Comparison of ENCODE assay signal across 9 mouse cellular contexts in genomic region chr12:25475180-25475758, GRCm38 (mm10).
DNase-seq lines count a peak whose midpoint lies in the region; ATAC-seq lines count a peak whose summit lies in the region.
"Had no signal": no experiment of that assay in that cellular context is flagged by ENCODE, and none has a peak within 500 bp of the region (broad histone marks: within the 10 kb centered on the region; RNA-seq: fewer than 3 reads in every experiment).

No protein-coding gene starts in this region.

- H3K27ac ChIP-seq in forebrain, embryonic 11.5 days (ENCODE audit: low read depth, low read length) = peak overlapping the region; percentile 83
- H3K27ac ChIP-seq in kidney, embryonic 14.5 days (ENCODE audit: low read depth, low read length) = no peak overlapping the region
- H3K27ac ChIP-seq in neural tube, embryonic 12.5 days = peak overlapping the region; percentile 59; the same call in 1 of the 2 replicates
- H3K27ac ChIP-seq: heart, embryonic 15.5 days had no signal

- 3% methylated on average over 10 of the region's 10 CpGs for WGBS in forebrain, embryonic 11.5 days
- WGBS in kidney, embryonic 14.5 days = 9% methylated on average over 10 of the region's 10 CpGs
- under 1% methylated on average over 10 of the region's 10 CpGs for WGBS in neural tube, embryonic 12.5 days

- DNase-seq in R1 (ENCODE audit: low read depth, low spot score) = peak; percentile 57
- peak; percentile 87 for DNase-seq in forebrain, embryonic 11.5 days (ENCODE audit: low spot score)
- no peak for DNase-seq in heart, postnatal 10 days
- DNase-seq in cerebellum, adult 18-20 months = no peak
- DNase-seq in adrenal gland, postnatal 36 days = no peak
- DNase-seq in cerebellum, adult 9-10 months = no peak

- no peaks in the 10 kb centered on the region for H3K9me3 ChIP-seq in forebrain, embryonic 11.5 days (ENCODE audit: control insufficient read depth, low read length)
- no peaks in the 10 kb centered on the region for H3K9me3 ChIP-seq in kidney, embryonic 14.5 days (ENCODE audit: control insufficient read depth, low read length)
- no peaks in the 10 kb centered on the region for H3K9me3 ChIP-seq in neural tube, embryonic 12.5 days
- H3K9me3 ChIP-seq: heart, embryonic 15.5 days had no signal

- intact Hi-C loops in heart, postnatal 10 days (cut with DNase I) = no loop called here

- H3K9ac ChIP-seq in forebrain, embryonic 11.5 days (ENCODE audit: low read length) = no peak overlapping the region
- no peak overlapping the region for H3K9ac ChIP-seq in kidney, embryonic 14.5 days (ENCODE audit: low read depth, low read length)
- H3K9ac ChIP-seq in neural tube, embryonic 12.5 days = 0 out of 2 replicates have a peak overlapping the region, but pooled peaks have one; percentile 26
- H3K9ac ChIP-seq: heart, embryonic 15.5 days had no signal

- H3K4me1 ChIP-seq in forebrain, embryonic 11.5 days (replicated peaks; ENCODE audit: control insufficient read depth, insufficient read depth, low read length) = peaks cover 6% of the 10 kb centered on the region
- peaks cover 6% of the 10 kb centered on the region; the same call in 1 of the 2 replicates for H3K4me1 ChIP-seq in kidney, embryonic 14.5 days (ENCODE audit: control insufficient read depth, insufficient read depth, low read length)
- peaks cover 19% of the 10 kb centered on the region for H3K4me1 ChIP-seq in neural tube, embryonic 12.5 days
- H3K4me1 ChIP-seq: heart, embryonic 15.5 days had no signal

- H3K27me3 ChIP-seq in forebrain, embryonic 11.5 days (ENCODE audit: control insufficient read depth, insufficient read depth, low read length) = no peaks in the 10 kb centered on the region
- H3K27me3 ChIP-seq in kidney, embryonic 14.5 days (ENCODE audit: control insufficient read depth, insufficient read depth, low read length) = no peaks in the 10 kb centered on the region
- no peaks in the 10 kb centered on the region for H3K27me3 ChIP-seq in neural tube, embryonic 12.5 days (replicated peaks)
- H3K27me3 ChIP-seq: heart, embryonic 15.5 days had no signal

- H3K36me3 ChIP-seq in forebrain, embryonic 11.5 days (ENCODE audit: control insufficient read depth, insufficient read depth, low read length) = no peaks in the 10 kb centered on the region
- H3K36me3 ChIP-seq in kidney, embryonic 14.5 days (ENCODE audit: control insufficient read depth, insufficient read depth, low read length) = no peaks in the 10 kb centered on the region
- no peaks in the 10 kb centered on the region for H3K36me3 ChIP-seq in neural tube, embryonic 12.5 days
- H3K36me3 ChIP-seq: heart, embryonic 15.5 days had no signal

- H3K4me3 ChIP-seq in forebrain, embryonic 11.5 days (ENCODE audit: low read depth, low read length) = no peak overlapping the region
- no peak overlapping the region for H3K4me3 ChIP-seq in kidney, embryonic 14.5 days (ENCODE audit: low read length)
- no peak overlapping the region for H3K4me3 ChIP-seq in neural tube, embryonic 12.5 days
- H3K4me3 ChIP-seq: heart, embryonic 15.5 days had no signal

- peak overlapping the region; percentile 25; the same call in 1 of the 2 replicates for H3K4me2 ChIP-seq in forebrain, embryonic 11.5 days (ENCODE audit: low read depth, low read length, severe bottlenecking)
- 0 out of 2 replicates have a peak overlapping the region, but pooled peaks have one; percentile 0 for H3K4me2 ChIP-seq in kidney, embryonic 14.5 days (replicated peaks; ENCODE audit: low read depth, low read length)
- H3K4me2 ChIP-seq in neural tube, embryonic 12.5 days (replicated peaks) = peak overlapping the region; percentile 45
- H3K4me2 ChIP-seq: heart, embryonic 15.5 days had no signal

- peak; percentile 96 for ATAC-seq in forebrain, embryonic 11.5 days (replicated peaks; ENCODE audit: low FRiP score)
- ATAC-seq in kidney, embryonic 14.5 days (ENCODE audit: low FRiP score, low TSS enrichment) = peak; percentile 77; the same call in 1 of the 2 replicates
- peak; percentile 95 for ATAC-seq in neural tube, embryonic 12.5 days (ENCODE audit: low FRiP score, low read depth)

Comparison
In these comparisons a context has a peak if more than half of its experiments do, and no peak if none do; other contexts are left out.
1. DNase-seq: peak in R1 (single experiment) and forebrain, embryonic 11.5 days (single experiment); none in heart, postnatal 10 days (0 of 2), cerebellum, adult 18-20 months (0 of 2), adrenal gland, postnatal 36 days (0 of 2) and cerebellum, adult 9-10 months (single experiment).
2. Peak in every context shown above with its lines, with median percentiles within 50 percentile points of each other: ATAC-seq and H3K4me2 ChIP-seq.